Mouse (Mus musculus) adipocyte (in vitro differentiated cells): ENCODE data around the gene Dll1.

Experiments used
- DNase-seq: peaks from one replicate; pipeline ENCODE4 v3.0.0-alpha.2; 2016; ENCODE audit warnings: low spot score

Gene Dll1

GRCm38 (mm10) chr17:15378413-15379109 is 1.9 kb upstream of the Dll1 start:
- DNase-seq: no peak

GRCm38 (mm10) chr17:15377901-15378300 is 1.2 kb upstream of the Dll1 start:
- peak; percentile 76 for DNase-seq

GRCm38 (mm10) chr17:15375701-15376493 is 775 bp downstream of the Dll1 start:
- no peak for DNase-seq

- DNase-seq: no peak
These were observed 1.4 kb downstream of the Dll1 start for GRCm38 (mm10) chr17:15375224-15375623.

DNA sequence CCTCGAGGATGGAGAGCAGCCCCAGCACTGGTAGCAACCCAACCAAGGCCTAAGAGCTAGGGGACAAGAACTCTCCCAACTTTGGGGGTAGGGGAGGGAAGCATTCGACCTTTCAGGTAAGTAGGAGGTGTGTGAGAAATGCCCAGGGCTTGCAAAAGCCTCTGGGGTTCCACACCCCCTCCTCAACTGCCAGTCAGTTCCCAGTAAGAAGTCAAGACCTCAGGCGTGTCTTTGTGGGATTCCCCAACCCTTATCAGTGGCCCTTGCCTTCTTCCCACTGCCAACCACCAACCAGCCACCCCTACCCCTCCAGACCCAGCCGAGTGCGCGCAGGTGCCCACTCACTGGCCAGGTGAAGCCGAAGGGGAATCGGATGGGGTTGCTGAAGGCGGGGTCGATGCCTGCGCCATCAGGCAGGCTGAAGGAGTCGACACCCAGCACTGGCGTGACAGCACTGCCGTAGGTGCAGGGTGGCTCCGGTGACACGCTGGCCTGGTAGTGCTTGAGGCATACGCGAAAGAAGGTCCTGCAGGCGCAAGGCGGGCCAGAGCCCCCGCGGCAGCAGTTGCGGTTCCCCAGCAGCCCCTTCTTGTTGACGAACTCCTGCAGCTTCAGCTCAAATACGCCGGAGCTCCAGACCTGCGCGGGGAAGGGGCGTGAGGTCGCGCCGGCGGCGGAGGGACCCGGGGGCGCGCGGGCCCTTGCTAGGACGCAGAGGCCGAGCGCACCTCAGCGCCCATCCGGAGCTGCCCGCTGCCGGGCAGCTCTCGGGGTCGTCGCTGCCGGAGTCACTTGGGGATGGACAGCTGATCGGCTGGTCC is 2.1 kb downstream of the Dll1 start:
- DNase-seq: no peak

- DNase-seq: peak; percentile 30
These were observed 3.6 kb downstream of the Dll1 start for GRCm38 (mm10) chr17:15372931-15373652.

GRCm38 (mm10) chr17:15371967-15372835 is 4.5 kb downstream of the Dll1 start:
- peak; percentile 54 for DNase-seq

DNA sequence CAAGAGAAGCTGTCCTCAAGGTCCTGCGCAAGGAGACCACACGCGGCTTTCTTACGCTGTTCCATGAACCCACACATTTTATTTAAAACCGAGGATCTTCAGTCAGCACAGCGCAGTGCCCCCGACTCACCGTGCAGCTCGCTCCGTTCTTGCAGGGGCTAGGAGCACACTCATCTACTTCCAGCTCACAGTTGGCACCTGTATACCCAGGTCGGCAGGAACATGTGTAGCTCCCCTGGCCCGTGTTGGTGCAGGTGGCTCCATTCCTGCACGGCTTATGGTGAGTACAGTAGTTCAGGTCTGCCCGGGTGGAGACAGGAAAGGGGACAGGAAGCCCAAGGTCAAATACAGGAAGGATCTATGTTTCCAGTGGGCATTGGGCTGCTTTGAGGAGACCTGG is 6.3 kb downstream of the Dll1 start:
- DNase-seq: no peak

GRCm38 (mm10) chr17:15365650-15366049 is 11.0 kb downstream of the Dll1 start:
- DNase-seq: peak; percentile 85

DNA sequence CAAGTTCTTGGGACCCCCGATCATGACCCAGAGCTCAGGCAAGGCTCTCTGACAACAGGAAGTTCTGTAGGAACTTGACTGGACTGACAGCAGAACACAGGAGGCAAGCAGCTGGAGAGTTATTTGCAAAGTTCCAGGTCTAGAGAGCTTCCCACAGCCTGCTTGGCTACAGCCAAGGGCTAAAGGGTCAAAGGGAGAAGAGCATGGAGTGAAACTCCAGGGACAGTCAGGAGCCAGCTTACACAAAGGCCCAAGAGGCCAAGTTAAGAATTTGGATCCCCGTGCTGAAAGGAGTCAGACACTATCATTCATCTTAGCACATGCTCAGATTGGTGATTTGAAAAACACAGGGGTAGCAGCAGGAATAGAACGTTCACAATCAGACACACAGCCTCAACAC is 13.0 kb downstream of the Dll1 start:
- peak; percentile 67 for DNase-seq

- no peak for DNase-seq
These were observed 19.6 kb downstream of the Dll1 start for GRCm38 (mm10) chr17:15357071-15357470.

DNA sequence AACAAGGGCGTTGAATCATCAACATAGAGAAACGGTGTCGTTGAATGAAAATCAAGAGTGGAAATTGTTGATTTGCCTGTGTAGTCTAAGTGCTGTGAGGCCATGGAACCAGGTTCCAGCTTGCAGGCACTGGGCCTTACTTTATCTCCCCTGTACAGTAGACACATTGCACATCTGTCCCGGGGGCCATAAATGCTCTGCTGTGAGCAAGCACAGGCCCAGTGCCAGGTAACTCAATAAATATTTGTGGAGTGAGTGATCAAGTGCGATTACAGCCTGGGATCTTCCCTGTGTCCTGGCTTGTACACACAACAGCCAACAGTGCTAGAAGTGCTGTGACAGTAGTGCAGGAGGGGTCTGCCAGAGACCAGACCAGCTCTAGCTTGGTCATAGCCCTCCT is 20.1 kb downstream of the Dll1 start:
- DNase-seq: no peak

DNA sequence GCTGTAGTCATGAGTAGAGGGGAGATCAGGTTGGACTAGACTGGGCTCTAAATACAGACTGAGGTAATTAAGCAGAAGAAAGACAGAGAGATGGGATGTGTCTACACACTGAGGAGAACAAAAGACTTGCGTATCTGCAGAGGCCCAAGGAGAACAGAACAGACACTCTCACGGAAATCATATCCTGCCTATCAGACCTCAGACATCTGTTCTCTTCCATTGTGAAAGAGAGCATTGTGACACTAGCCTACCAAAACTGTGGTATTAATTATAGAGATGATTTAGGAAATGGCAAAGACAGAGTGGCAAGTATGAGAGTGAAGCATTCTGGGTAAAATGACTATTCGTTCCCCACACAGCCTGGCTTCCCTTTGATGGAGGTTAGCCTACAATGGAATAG is 21.6 kb downstream of the Dll1 start:
- no peak for DNase-seq

DNA sequence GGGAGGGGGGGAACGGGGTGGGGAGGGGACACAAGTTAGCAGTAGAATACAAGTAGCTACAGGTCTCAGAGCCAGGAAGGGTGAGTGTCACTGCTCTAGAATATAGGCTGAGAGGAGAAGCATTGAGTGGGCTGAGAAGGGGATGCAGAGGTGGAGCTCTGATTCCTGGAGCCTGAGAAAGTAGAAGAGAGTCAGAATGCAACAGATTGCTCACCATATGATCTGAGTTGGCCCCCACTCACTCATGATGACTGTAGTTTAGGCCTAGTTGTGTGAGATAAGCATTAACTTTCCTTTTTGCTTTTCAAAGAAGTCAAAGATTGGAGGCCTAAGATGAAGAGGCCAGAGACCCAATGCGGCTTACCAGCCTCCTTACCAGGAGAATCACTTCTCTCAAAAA is 22.7 kb downstream of the Dll1 start:
- no peak for DNase-seq

- no peak for DNase-seq
These were observed 23.6 kb downstream of the Dll1 start for GRCm38 (mm10) chr17:15352869-15353610.

DNA sequence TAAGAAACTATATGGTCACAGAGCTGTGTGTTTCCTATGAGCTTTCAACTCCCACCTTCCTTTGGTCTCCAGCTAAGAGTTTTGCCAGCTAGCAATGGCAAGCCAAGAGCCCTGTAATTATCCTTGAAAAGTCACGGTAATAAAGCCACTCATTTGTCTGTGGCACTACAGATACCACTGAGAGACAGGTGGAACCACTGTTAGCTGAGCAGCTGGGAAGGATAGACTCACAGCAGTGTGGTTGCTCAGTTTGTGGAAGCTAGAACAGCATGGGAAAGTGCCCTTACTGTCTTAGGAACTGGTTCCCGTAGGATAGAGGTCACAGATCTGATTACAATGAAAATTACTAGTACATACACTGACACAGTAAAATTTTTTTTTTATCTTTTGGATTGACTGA is 26.5 kb downstream of the Dll1 start:
- DNase-seq: no peak

- no peak for DNase-seq
These were observed 33.4 kb downstream of the Dll1 start for GRCm38 (mm10) chr17:15343071-15343822.

GRCm38 (mm10) chr17:15337906-15338305 is 38.8 kb downstream of the Dll1 start:
- DNase-seq: no peak

DNA sequence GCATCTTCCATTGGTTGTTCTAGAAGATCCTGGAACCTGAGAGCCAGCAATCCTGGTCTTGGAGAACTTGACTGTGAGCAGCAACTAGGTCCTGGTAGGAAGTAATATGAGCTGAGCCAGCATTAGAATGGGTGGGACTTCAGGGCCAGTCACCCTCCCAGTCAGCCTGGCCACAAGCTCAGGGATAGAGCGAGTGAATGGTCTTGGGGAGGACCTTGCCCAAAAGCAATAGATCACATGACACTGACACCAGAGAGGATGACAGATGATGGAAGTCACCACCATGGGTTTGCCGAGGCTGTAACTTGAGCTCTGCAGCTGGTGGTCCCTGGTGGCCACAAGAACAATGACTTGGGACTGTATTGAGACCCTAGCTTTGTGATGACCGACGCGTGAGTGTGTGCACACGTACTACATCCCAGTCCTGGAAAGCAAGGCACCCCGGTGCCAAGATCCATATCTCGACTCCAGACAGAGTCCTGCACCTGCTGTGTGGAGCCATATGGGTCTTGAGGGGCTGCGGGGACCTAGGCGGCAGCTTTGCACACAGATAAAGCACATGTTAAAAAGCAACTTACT is 46.8 kb downstream of the Dll1 start:
- DNase-seq: no peak
